Mouse (Mus musculus) myocyte (in vitro differentiated cells): ENCODE results near the gene Wdr74.

Experiments
- CEBPB ChIP-seq: IDR thresholded peaks from 2 replicates; pipeline ENCODE4 v1.6.1; 2011; ENCODE audit warnings: mild to moderate bottlenecking, moderate library complexity; ENCODE audit not compliant: poor library complexity, insufficient read depth, severe bottlenecking
- E2F4 ChIP-seq: IDR thresholded peaks from one replicate; pipeline ENCODE4 v1.6.1; 2011; ENCODE audit warnings: mild to moderate bottlenecking, control low read depth, moderate library complexity; ENCODE audit not compliant: insufficient read depth
- MAX ChIP-seq: IDR thresholded peaks from one replicate; pipeline ENCODE4 v1.6.1; 2011; ENCODE audit warnings: low read depth, mild to moderate bottlenecking, control low read depth
- MYOD1 ChIP-seq, 3 experiments: IDR thresholded peaks; one replicate each; pipeline ENCODE4 v1.6.1; 2011; ENCODE audit warnings: control low read depth in 2 of 3, low read depth in 2 of 3, mild to moderate bottlenecking in 2 of 3, moderate library complexity in 1 of 3; ENCODE audit not compliant: insufficient read length in 2 of 3, control insufficient read depth in 1 of 3
- MYOG ChIP-seq, 3 experiments: IDR thresholded peaks; one replicate each; pipeline ENCODE4 v1.6.1; 2011; ENCODE audit warnings: control low read depth in 2 of 3, low read depth in 2 of 3, mild to moderate bottlenecking in 2 of 3; ENCODE audit not compliant: insufficient read length in 2 of 3, control insufficient read depth in 1 of 3, insufficient read depth in 1 of 3
- POLR2A ChIP-seq: IDR thresholded peaks from one replicate; pipeline ENCODE4 v1.6.1; 2011; ENCODE audit warnings: low read depth, mild to moderate bottlenecking, control low read depth, moderate library complexity; ENCODE audit not compliant: insufficient read length
- POLR2AphosphoS2 ChIP-seq: IDR thresholded peaks from one replicate; pipeline ENCODE4 v1.6.1; 2011; ENCODE audit warnings: low read depth, control low read depth; ENCODE audit not compliant: insufficient read length
- REST ChIP-seq: IDR thresholded peaks from one replicate; pipeline ENCODE4 v1.6.1; 2011; ENCODE audit warnings: mild to moderate bottlenecking, control low read depth, moderate library complexity; ENCODE audit not compliant: insufficient read depth, insufficient read length
- TCF12 ChIP-seq: IDR thresholded peaks from one replicate; pipeline ENCODE4 v1.6.1; 2011; ENCODE audit warnings: mild to moderate bottlenecking, control low read depth; ENCODE audit not compliant: poor library complexity, insufficient read depth, severe bottlenecking
- TCF3 ChIP-seq: IDR thresholded peaks from one replicate; pipeline ENCODE4 v1.6.1; 2011; ENCODE audit warnings: low read depth, control low read depth; ENCODE audit not compliant: insufficient read length
- USF1 ChIP-seq: IDR thresholded peaks from one replicate; pipeline ENCODE4 v1.6.1; 2011; ENCODE audit warnings: low read depth, mild to moderate bottlenecking, control low read depth, moderate library complexity

DNA sequence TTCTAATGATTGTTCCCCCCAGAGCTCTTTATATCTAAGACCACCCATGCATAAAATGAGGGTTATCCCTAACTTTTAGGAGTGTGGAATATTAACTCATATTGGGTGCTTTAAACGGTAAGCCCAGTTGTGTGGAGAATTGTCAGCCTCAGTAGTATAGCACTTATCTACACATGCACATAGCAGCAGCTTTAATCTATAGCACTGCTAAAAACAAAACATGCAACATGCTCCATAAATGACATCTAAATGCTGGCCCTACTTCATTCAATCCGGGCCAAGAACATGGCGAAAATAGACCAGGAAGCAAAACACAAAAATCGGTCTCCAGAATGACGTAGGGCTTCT is 13.1 kb upstream of the Wdr74 start:
- no peak for TF ChIP-seq POLR2A
- no peak for TF ChIP-seq REST
- no peak for TF ChIP-seq CEBPB
- TF ChIP-seq MAX, result no peak
- TF ChIP-seq USF1, result no peak
- TF ChIP-seq MYOG (IDR thresholded peaks at IDR 0.05; ENCODE audit: control insufficient read depth in 1 of 3, insufficient read depth in 1 of 3, insufficient read length in 2 of 3, low read depth in 2 of 3), result no peak
- TF ChIP-seq TCF12, result no peak
- TF ChIP-seq POLR2AphosphoS2, result no peak
- no peak for TF ChIP-seq E2F4
- TF ChIP-seq TCF3, result no peak
- no peak for TF ChIP-seq MYOD1 (IDR thresholded peaks at IDR 0.05; ENCODE audit: control insufficient read depth in 1 of 3, insufficient read length in 2 of 3, low read depth in 2 of 3)
